24 mouse cellular contexts compared by ENCODE assay signal in the genomic region with DNA sequence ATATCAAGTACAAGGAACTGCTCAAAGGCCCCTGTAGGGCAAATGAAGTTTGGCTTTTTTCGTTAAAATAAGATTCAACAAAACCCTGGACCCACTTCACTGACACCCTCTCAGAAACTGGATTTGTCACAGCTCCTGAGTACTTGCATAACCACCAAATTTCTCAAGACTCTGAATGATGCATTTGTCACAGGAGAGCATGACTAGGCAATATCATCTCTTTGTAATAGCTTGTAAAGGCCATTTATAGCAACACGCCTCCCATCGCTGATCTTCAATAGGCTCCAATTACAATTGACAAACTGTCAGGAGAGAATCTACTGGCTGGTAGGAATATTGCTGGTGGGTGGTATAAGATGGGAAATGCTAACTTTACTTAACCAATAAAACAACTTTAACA.
A peak's percentile ranks its signal among the peaks of the same experiment; 100 is the strongest.
DNase-seq lines count a peak whose midpoint lies in the region; ATAC-seq and TF ChIP-seq lines count a peak whose summit lies in the region.
"Had no signal": no experiment of that assay in that cellular context is flagged by ENCODE, and none has a peak within 500 bp of the region (broad histone marks: within the 10 kb centered on the region; RNA-seq: fewer than 3 reads in every experiment).

No protein-coding gene starts in this region.

- no peak for TF ChIP-seq CTCF in lung, postnatal 0 days (IDR thresholded peaks at IDR 0.05)

- no peaks in the 10 kb centered on the region for H3K36me3 ChIP-seq in lung, postnatal 0 days (ENCODE audit: insufficient read depth, low read length)
- H3K36me3 ChIP-seq: embryonic facial prominence, embryonic 13.5 days; embryonic facial prominence, embryonic 15.5 days; G1E had no signal

- H3K4me2 ChIP-seq in lung, postnatal 0 days (replicated peaks; ENCODE audit: low read depth, low read length), result no peak overlapping the region
- H3K4me2 ChIP-seq: embryonic facial prominence, embryonic 13.5 days; embryonic facial prominence, embryonic 15.5 days had no signal

- H3K4me1 ChIP-seq in lung, postnatal 0 days (ENCODE audit: insufficient read depth, low read depth, low read length), result no peaks in the 10 kb centered on the region
- H3K4me1 ChIP-seq: embryonic facial prominence, embryonic 13.5 days; embryonic facial prominence, embryonic 15.5 days had no signal

- peak; percentile 30 for DNase-seq in adrenal gland, adult 2 months
- DNase-seq in adrenal gland, postnatal 10 days, result no peak
- peak; percentile 6 for DNase-seq in Muller cell, postnatal 12 days (ENCODE audit: inconsistent ontology term)
- DNase-seq in fat pad, adult 2 months (ENCODE audit: extremely low read depth, low read depth, low spot score), result peak; percentile 63
- DNase-seq in lung, postnatal 0 days (ENCODE audit: low spot score), result no peak
- DNase-seq in ovary, postnatal 14 days (ENCODE audit: low spot score), result no peak
- DNase-seq in yolk sac, embryonic 10.5 days (ENCODE audit: low spot score), result no peak
- DNase-seq: adrenal gland, postnatal 14 days; adrenal gland, postnatal 36 days; cerebellum, adult 11 months; cerebellum, adult 18-20 months; cerebellum, adult 8-10 months; cerebellum, adult 9-11 months; cerebellum, postnatal 14 days; cerebellum, postnatal 36 days; embryo, embryonic 11 days had no signal

- no peak for ATAC-seq in lung, postnatal 0 days
- ATAC-seq: CD4-positive, CD25-positive, alpha-beta regulatory T cell, adult 4 months; forebrain, embryonic 14.5 days; forebrain, embryonic 16.5 days had no signal

- no peak overlapping the region for H3K9ac ChIP-seq in lung, postnatal 0 days (replicated peaks; ENCODE audit: low read depth)
- H3K9ac ChIP-seq: embryonic facial prominence, embryonic 13.5 days; embryonic facial prominence, embryonic 15.5 days had no signal

- TF ChIP-seq EP300 in lung, postnatal 0 days (IDR thresholded peaks at IDR 0.05), result no peak

- no peaks in the 10 kb centered on the region for H3K27me3 ChIP-seq in lung, postnatal 0 days (replicated peaks; ENCODE audit: insufficient read depth, low read length)
- H3K27me3 ChIP-seq: CH12.LX; embryonic facial prominence, embryonic 13.5 days; embryonic facial prominence, embryonic 15.5 days had no signal

- no peaks in the 10 kb centered on the region for H3K9me3 ChIP-seq in lung, postnatal 0 days (ENCODE audit: low read length)
- H3K9me3 ChIP-seq: embryonic facial prominence, embryonic 13.5 days; embryonic facial prominence, embryonic 15.5 days had no signal

- H3K27ac ChIP-seq in lung, postnatal 0 days (ENCODE audit: low read length), result no peak overlapping the region
- H3K27ac ChIP-seq: embryonic facial prominence, embryonic 13.5 days; embryonic facial prominence, embryonic 15.5 days had no signal

- WGBS in lung, postnatal 0 days, result 86% methylated on average over 3 of the region's 3 CpGs

- H3K4me3 ChIP-seq in lung, postnatal 0 days (ENCODE audit: low read depth, low read length), result no peak overlapping the region
- H3K4me3 ChIP-seq: embryonic facial prominence, embryonic 13.5 days; embryonic facial prominence, embryonic 15.5 days; erythroblast, embryonic 14.5 days had no signal

Comparison
In these comparisons a context has a peak if more than half of its experiments do, and no peak if none do; other contexts are left out.
1. DNase-seq: peak in adrenal gland, adult 2 months (single experiment), Muller cell, postnatal 12 days (single experiment) and fat pad, adult 2 months (single experiment); none in adrenal gland, postnatal 10 days (single experiment), lung, postnatal 0 days (single experiment), ovary, postnatal 14 days (single experiment) and yolk sac, embryonic 10.5 days (single experiment).